Mouse (Mus musculus) megakaryocyte, embryonic 14.5 days (primary cell): ENCODE measurements around the gene Slc28a1. TPM values are rescaled to one million over a fixed set of nuclear protein-coding genes. Genes with fewer than 3 reads are reported as not detected.
A peak's percentile ranks its signal among the peaks of the same experiment; 100 is the strongest.

Experiments
- H3K27me3 ChIP-seq: replicated peaks from 2 replicates; pipeline ENCODE3; 2012; ENCODE audit warnings: inconsistent platforms
- H3K36me3 ChIP-seq: replicated peaks from 2 replicates; pipeline ENCODE3; 2012; ENCODE audit warnings: low read length, inconsistent platforms, mixed read lengths
- H3K4me1 ChIP-seq: 2 replicates; pipeline ENCODE4 v1.6.1; 2012; ENCODE audit warnings: inconsistent platforms
- H3K4me3 ChIP-seq: replicated peaks from 2 replicates; pipeline ENCODE3; 2012; ENCODE audit warnings: moderate library complexity, mild to moderate bottlenecking, inconsistent platforms
- H3K9me3 ChIP-seq: 2 replicates; pipeline ENCODE4 v1.6.1; 2012; ENCODE audit warnings: inconsistent platforms
- FLI1 ChIP-seq: IDR thresholded peaks from 2 replicates; pipeline ENCODE4 v1.6.1; 2012; ENCODE audit warnings: low read length, inconsistent platforms, mixed read lengths
- GATA1 ChIP-seq: IDR thresholded peaks from 3 replicates; pipeline ENCODE4 v1.6.1; 2012; ENCODE audit warnings: mixed read lengths, low read length, inconsistent platforms, borderline replicate concordance
- polyA plus RNA-seq: library from polyadenylated mRNA; stranded (reverse); fragments of >175 nt; gene quantifications from 2 replicates; pipeline ENCODE4 v1.2.3, GENCODE M21; 2012; ENCODE audit warnings: low replicate concordance; ENCODE audit not compliant: insufficient read depth

Gene Slc28a1
- not detected in 2 replicates for polyA plus RNA-seq

GRCm38 (mm10) chr7:81114555-81114954, at the start of gene Slc28a1:
Gene Slc28a1 (plus strand): TSS chr7:81114799.
- Histone ChIP-seq H3K27me3 (peaks cover 66% of the 10 kb centered on the region), H3K36me3 (no peaks in the 10 kb centered on the region)
- TF ChIP-seq FLI1, result no peak
- TF ChIP-seq GATA1, result no peak

GRCm38 (mm10) chr7:81066714-81067113, 47.9 kb upstream of the Slc28a1 start:
- H3K27me3 ChIP-seq, result peaks cover 21% of the 10 kb centered on the region
- TF ChIP-seq GATA1 (no peak), FLI1 (no peak)
- no peaks in the 10 kb centered on the region for H3K9me3 ChIP-seq
- peaks cover 49% of the 10 kb centered on the region for H3K4me1 ChIP-seq
- no peaks in the 10 kb centered on the region for H3K36me3 ChIP-seq
- H3K4me3 ChIP-seq, result peak overlapping the region; percentile 85

More at GRCm38 (mm10) chr7:81114555-81114954, at the start of gene Slc28a1:
- Histone ChIP-seq H3K4me3 (no peak within 1 kb of the TSS), H3K9me3 (no peaks in the 10 kb centered on the region), H3K4me1 (peaks cover 21% of the 10 kb centered on the region)

GRCm38 (mm10) chr7:81072463-81072862, 42.1 kb upstream of the Slc28a1 start:
- H3K36me3 ChIP-seq, result peaks cover 3% of the 10 kb centered on the region
- no peaks in the 10 kb centered on the region for H3K9me3 ChIP-seq
- peaks cover 2% of the 10 kb centered on the region for H3K27me3 ChIP-seq
- H3K4me1 ChIP-seq, result peaks cover 76% of the 10 kb centered on the region
- TF ChIP-seq FLI1 (no peak), GATA1 (no peak)
- H3K4me3 ChIP-seq, result no peak overlapping the region

- TF ChIP-seq GATA1 (no peak), FLI1 (no peak)
- H3K36me3 ChIP-seq, result peaks cover 4% of the 10 kb centered on the region
Observed at GRCm38 (mm10) chr7:81073273-81073672, 41.3 kb upstream of the Slc28a1 start.

GRCm38 (mm10) chr7:81074546-81074945, 40.1 kb upstream of the Slc28a1 start:
- Histone ChIP-seq H3K4me3 (peak overlapping the region; percentile 85), H3K9me3 (no peaks in the 10 kb centered on the region), H3K36me3 (peaks cover 4% of the 10 kb centered on the region), H3K27me3 (peaks cover 2% of the 10 kb centered on the region), H3K4me1 (peaks cover 87% of the 10 kb centered on the region)
- TF ChIP-seq FLI1, result no peak
- no peak for TF ChIP-seq GATA1

More at GRCm38 (mm10) chr7:81073273-81073672, 41.3 kb upstream of the Slc28a1 start:
- peaks cover 2% of the 10 kb centered on the region for H3K27me3 ChIP-seq
- H3K9me3 ChIP-seq, result no peaks in the 10 kb centered on the region
- H3K4me3 ChIP-seq, result no peak overlapping the region
- H3K4me1 ChIP-seq, result peaks cover 77% of the 10 kb centered on the region

- peaks cover 4% of the 10 kb centered on the region for H3K36me3 ChIP-seq
- no peak for TF ChIP-seq GATA1
Observed at GRCm38 (mm10) chr7:81075299-81075698, 39.3 kb upstream of the Slc28a1 start.

GRCm38 (mm10) chr7:81075732-81076131, 38.9 kb upstream of the Slc28a1 start:
- Histone ChIP-seq H3K9me3 (no peaks in the 10 kb centered on the region), H3K4me3 (peak overlapping the region; percentile 86), H3K4me1 (peaks cover 91% of the 10 kb centered on the region), H3K27me3 (peaks cover 2% of the 10 kb centered on the region), H3K36me3 (peaks cover 4% of the 10 kb centered on the region)
- TF ChIP-seq GATA1, result no peak
- TF ChIP-seq FLI1, result no peak

More at GRCm38 (mm10) chr7:81075299-81075698, 39.3 kb upstream of the Slc28a1 start:
- Histone ChIP-seq H3K4me3 (peak overlapping the region; percentile 86), H3K9me3 (no peaks in the 10 kb centered on the region), H3K27me3 (peaks cover 2% of the 10 kb centered on the region), H3K4me1 (peaks cover 92% of the 10 kb centered on the region)

GRCm38 (mm10) chr7:81077009-81077408, 37.6 kb upstream of the Slc28a1 start:
- no peaks in the 10 kb centered on the region for H3K9me3 ChIP-seq
- H3K27me3 ChIP-seq, result peaks cover 2% of the 10 kb centered on the region
- peaks cover 87% of the 10 kb centered on the region for H3K4me1 ChIP-seq
- peaks cover 4% of the 10 kb centered on the region for H3K36me3 ChIP-seq
- H3K4me3 ChIP-seq, result no peak overlapping the region
- TF ChIP-seq GATA1 (no peak), FLI1 (no peak)

- H3K36me3 ChIP-seq, result peaks cover 4% of the 10 kb centered on the region
- no peaks in the 10 kb centered on the region for H3K9me3 ChIP-seq
- H3K27me3 ChIP-seq, result peaks cover 4% of the 10 kb centered on the region
- peaks cover 73% of the 10 kb centered on the region for H3K4me1 ChIP-seq
- H3K4me3 ChIP-seq, result no peak overlapping the region
- TF ChIP-seq FLI1, result no peak
- TF ChIP-seq GATA1, result no peak
Observed at GRCm38 (mm10) chr7:81078740-81079139, 35.9 kb upstream of the Slc28a1 start.

GRCm38 (mm10) chr7:81093420-81093965, 21.1 kb upstream of the Slc28a1 start:
- Histone ChIP-seq H3K36me3 (no peaks in the 10 kb centered on the region), H3K4me3 (no peak overlapping the region), H3K9me3 (no peaks in the 10 kb centered on the region), H3K27me3 (peaks cover 36% of the 10 kb centered on the region), H3K4me1 (peaks cover 6% of the 10 kb centered on the region)
- no peak for TF ChIP-seq FLI1
- TF ChIP-seq GATA1, result no peak
